Mouse (Mus musculus): ENCODE results near the gene Naa30.

Naa30 gene

DNA sequence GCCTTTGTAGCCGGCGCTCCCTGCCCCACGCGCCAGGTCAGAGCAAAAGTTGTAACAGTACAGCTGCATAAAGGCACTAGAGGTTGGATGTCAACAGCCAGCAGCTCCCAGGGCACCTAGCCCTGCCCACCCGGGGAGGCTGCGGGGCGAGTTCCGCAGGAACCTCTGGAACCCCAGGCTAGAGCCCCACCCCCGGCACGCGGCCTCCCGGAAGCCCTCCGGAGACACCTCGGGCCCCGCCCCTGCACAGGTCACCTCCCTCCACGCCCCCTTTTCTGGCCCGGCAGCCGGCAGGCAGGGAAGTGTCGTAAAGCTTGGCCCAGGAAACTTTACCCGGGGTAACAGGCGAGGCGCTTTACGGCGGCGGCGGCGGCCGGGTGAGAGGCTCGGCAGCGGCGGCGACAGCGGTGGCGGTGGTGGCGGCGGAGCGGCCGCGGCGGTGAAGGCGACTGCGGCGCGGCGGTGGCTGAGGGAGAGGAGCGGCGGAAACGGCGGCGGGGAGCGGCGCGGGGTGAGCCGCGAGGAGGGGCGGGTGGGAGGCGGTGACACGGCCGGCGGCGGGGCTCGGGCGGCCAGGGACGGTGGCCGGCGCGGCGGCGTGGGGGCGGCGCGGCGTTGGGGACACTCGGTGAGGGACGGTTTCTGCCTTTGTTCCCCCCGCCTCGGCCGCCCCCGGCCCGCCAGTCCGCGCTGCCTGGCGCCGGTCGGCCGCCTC is at the start of gene Naa30:
TSS of gene Naa30 (plus strand) at position 360 of the 715 bp plus-strand sequence.
- ChIA-PET CTCF (interaction anchor here in 3 of 4 experiments (0.6 to 1.6 kb wide), 4 partner anchors 11 to 177 kb away, joined by 3 to 5 read pairs (median 4); no protein-coding TSS in a partner anchor), POLR2A (interaction anchor here in 3 of 4 experiments (0.5 to 5.3 kb wide), 44 partner anchors 11 to 1759 kb away, joined by 3 to 56 read pairs (median 4); partner anchors contain the start of genes Ap5m1 (in 3 of the 3), Exoc5 (in 2 of the 3), Armh4 (in 1 of the 3) and Pip4p1 (in 1 of the 3))

GRCm38 (mm10) chr14:49127162-49127779 is 44.8 kb upstream of the Naa30 start:
- ChIA-PET POLR2A (interaction anchor here in 3 of 4 experiments (0.8 to 2.8 kb wide), 8 partner anchors 16 to 128 kb away, joined by 3 to 13 read pairs (median 6); partner anchors contain the start of genes Naa30 (in 2 of the 3) and Exoc5 (in 1 of the 3)), CTCF (interaction anchor here in 1 of 4 experiments (1.2 kb wide), 1 partner anchor 27 kb away, joined by 5 read pairs; no protein-coding TSS in a partner anchor)

GRCm38 (mm10) chr14:49128544-49129263 is 43.3 kb upstream of the Naa30 start:
- ChIA-PET CTCF (interaction anchor here in 1 of 4 experiments (0.6 kb wide), 1 partner anchor 135 kb away, joined by 3 read pairs; no protein-coding TSS in a partner anchor), POLR2A (interaction anchor here in 3 of 4 experiments (0.5 to 2.8 kb wide), 21 partner anchors 10 to 964 kb away, joined by 3 to 13 read pairs (median 4); partner anchors contain the start of genes Ap5m1 (in 2 of the 3), Naa30 (in 2 of the 3) and Exoc5 (in 1 of the 3))

DNA sequence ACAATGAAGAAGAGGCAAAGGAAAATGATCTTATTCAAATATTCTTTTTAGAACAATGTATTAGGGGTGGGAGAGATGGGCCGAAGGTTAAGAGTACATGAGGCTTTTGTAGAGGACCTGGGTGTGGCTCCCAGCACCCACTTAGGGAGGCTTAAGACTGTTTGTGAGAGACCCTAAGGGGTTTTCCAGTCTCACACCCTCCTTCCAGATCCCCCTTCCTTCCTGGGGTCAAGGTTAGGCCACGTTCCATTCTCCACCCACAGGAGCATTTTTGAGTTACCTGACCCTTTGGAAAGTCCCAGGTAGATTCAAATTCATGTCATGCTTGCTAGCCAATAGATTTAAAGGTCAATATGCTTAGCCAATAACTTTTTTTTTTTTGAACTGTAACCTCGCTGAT is 39.6 kb upstream of the Naa30 start:
- CTCF ChIA-PET = no interaction called here
- POLR2A ChIA-PET = interaction anchor here in 1 of 4 experiments (0.8 to 1.7 kb wide), 2 partner anchors 39 to 41 kb away, joined by 4 read pairs; no protein-coding TSS in a partner anchor

GRCm38 (mm10) chr14:49138171-49138570 is 33.9 kb upstream of the Naa30 start:
- CTCF ChIA-PET = no interaction called here
- POLR2A ChIA-PET = no interaction called here

DNA sequence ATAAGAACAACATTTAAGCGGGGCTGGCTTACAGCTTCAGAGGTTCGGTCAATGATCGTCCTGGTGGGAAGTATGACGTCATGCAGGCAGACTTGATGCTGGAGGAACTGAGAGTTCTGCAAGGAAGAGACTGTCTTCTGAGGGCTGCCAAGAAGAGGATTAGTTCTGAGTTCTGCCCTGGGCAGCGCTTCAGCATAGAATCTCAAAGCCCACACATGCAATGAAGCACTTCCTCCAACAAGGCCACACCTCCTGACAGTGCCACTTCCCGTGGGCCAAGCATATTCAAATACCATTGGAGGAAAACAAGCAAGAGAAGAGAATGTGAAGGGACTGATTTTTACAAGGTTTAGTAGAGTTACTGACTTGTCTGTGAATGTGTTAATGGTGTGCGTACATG is 31.3 kb upstream of the Naa30 start:
- CTCF ChIA-PET = interaction anchor here in 1 of 4 experiments (0.6 kb wide), 1 partner anchor 227 kb away, joined by 3 read pairs; no protein-coding TSS in a partner anchor
- POLR2A ChIA-PET = interaction anchor here in 1 of 4 experiments (0.6 kb wide), 1 partner anchor 63 kb away, joined by 4 read pairs; no protein-coding TSS in a partner anchor

- ChIA-PET POLR2A (interaction anchor here in 3 of 4 experiments (0.8 to 1.7 kb wide), 9 partner anchors 9 to 32 kb away, joined by 3 to 10 read pairs (median 3); partner anchors contain the start of gene Naa30 (in 2 of the 3)), CTCF (interaction anchor here (0.5 to 1.4 kb wide), 21 partner anchors 10 to 904 kb away, joined by 3 to 11 read pairs (median 4); partner anchors contain the start of gene Naa30 (in 1 of the 4))
Measured at GRCm38 (mm10) chr14:49153801-49154200, 18.2 kb upstream of the Naa30 start.

DNA sequence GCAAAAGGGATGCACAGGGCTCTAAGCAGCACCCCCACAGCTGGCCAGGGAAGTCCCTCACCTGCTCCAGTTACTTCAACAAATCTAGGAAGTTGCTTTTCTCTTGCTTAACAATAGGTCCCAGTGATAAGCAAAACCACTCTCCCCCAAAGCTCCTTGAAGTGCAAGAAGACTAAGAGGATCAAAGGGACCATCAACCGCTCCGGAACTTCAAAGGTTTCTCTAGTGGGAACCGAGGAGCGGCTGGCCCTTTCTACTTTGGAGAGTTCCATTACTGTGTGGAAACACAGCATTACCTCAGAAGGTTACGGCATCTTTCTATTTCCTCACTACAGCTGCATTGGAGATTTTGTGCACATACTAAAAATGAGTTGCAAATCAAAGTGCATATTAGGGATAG is 16.5 kb upstream of the Naa30 start:
- CTCF ChIA-PET = interaction anchor here in 1 of 4 experiments (0.5 kb wide), 1 partner anchor 278 kb away, joined by 7 read pairs; no protein-coding TSS in a partner anchor
- POLR2A ChIA-PET = interaction anchor here in 3 of 4 experiments (0.6 to 2.0 kb wide), 3 partner anchors 16 to 141 kb away, joined by 4 to 11 read pairs (median 9); partner anchors contain the start of gene Naa30 (in 2 of the 3)

DNA sequence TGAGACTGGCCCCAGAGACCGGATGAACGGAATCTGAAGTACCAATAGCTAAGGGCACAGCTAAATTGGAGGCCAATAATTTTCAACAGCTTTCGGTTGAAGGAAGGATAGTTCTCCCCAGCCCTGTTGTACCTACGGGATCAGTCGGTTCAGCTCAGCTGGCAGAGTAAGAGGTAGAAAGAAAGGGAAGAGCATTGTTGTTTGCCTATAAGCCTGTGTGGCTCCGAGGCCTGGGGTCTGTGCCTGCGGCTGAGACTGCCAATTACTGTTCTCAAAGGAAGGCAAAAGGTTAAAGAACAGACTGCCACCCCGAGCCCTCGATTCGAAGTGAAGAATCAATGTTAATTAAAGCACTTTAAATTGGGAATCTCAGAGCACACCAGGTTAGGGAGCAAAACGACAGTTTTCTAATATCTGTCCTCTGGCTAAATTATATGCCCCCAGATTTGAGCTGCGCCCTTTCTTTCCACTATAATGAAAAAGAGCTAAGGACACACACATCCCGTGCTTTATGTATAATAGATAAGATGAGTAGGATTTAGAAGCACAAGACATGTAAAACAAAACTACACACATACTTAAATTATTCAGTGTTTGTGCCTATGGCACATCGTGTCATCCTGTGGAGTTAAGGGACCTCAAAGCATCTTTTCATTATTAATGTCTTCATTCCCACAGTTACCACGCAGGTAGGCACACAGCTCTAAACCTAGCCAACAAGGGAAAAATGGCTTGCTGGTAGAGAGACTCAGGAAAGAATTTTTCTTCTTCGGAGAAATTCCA is 13.7 kb upstream of the Naa30 start:
- ChIA-PET POLR2A (interaction anchor here in 1 of 4 experiments (1.1 to 1.3 kb wide), 2 partner anchors 12 to 15 kb away, joined by 3 to 4 read pairs; no protein-coding TSS in a partner anchor), CTCF (no interaction called here)

DNA sequence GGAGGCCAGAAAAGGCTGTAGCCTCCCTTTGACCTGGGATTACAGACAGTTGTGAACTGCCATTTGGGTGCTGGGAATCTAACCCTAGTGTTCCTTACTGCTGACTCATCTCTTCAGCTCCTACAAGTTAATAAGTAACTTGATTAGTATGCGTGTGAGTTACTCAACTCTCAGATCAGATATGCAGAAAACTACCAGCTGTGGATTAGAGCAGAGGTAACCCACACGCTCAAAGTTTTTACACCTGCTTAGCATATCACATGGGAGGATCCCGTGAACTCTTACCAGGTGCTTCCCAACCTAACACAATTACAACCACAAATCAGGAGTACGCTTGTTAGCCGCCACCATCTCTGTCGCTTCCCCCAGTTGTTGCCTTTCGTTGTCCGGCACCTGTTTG is 740 bp upstream of the Naa30 start:
- ChIA-PET POLR2A (interaction anchor here in 3 of 4 experiments (0.6 to 5.3 kb wide), 37 partner anchors 12 to 1760 kb away, joined by 3 to 56 read pairs (median 5); partner anchors contain the start of genes Ap5m1 (in 3 of the 3), Exoc5 (in 2 of the 3), Pip4p1 (in 1 of the 3) and Pnp (in 1 of the 3)), CTCF (interaction anchor here in 2 of 4 experiments (0.6 to 1.6 kb wide), 2 partner anchors 18 to 629 kb away, joined by 5 to 6 read pairs; no protein-coding TSS in a partner anchor)

DNA sequence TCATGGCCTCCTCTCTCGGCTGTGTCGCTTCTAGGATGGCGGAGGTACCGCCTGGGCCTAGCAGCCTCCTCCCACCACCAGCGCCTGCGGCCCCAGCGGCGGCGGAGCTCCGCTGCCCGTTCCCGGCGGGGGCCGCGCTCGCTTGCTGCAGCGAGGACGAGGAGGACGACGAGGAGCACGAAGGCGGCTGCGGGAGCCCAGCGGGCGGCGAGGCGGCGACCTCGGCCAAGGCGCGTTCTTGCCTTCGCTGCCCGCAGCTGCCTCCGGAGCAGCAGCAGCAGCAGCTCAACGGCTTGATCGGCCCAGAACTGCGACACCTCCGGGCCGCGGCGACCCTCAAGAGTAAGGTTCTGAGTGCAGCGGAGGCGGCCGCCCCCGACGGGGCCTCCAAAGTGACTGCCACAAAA is 559 bp downstream of the Naa30 start:
- ChIA-PET CTCF (interaction anchor here in 3 of 4 experiments (0.6 to 1.6 kb wide), 4 partner anchors 10 to 176 kb away, joined by 3 to 5 read pairs (median 4); no protein-coding TSS in a partner anchor), POLR2A (interaction anchor here in 3 of 4 experiments (0.5 to 5.3 kb wide), 36 partner anchors 10 to 1704 kb away, joined by 3 to 56 read pairs (median 5); partner anchors contain the start of genes Ap5m1 (in 2 of the 3), Exoc5 (in 2 of the 3) and Armh4 (in 1 of the 3))

DNA sequence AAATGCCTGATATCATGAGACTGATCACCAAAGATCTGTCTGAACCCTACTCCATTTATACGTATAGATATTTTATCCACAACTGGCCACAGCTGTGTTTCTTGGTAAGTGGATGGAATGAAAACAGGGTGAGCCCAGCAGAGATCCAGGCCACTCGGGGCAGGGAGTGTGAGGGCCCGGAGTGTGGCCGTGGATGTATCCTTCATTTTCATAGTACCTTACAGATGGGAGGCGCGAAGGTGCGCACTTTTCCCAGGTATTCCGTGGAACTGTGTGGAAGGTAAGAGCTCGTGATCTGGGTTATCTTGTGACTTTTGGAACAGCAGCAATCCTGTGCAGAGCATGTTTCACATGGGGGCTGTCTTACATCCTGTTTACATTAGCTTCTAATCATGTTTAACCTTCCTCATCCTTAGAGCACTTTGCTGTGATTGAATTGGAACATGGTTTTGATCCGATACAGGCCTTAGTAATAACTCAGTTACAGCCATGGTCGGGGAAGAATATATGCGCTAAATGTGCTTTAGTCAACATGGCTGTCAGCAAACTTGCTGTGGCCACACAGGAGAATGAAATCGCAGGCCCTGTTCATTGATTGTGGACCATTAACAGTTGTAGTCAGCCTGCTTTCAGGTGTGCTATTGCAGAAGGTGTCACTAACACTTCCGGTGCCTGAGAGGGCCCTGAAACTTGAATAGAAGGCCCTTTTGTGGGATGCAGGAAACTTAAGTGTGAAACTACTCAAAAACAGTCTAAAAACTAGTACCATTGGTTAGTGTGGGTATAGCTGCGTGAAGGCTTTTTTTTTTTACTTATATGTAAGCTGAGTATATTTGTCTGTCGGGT is 1.5 kb downstream of the Naa30 start:
- CTCF ChIA-PET = interaction anchor here in 2 of 4 experiments (0.9 to 1.3 kb wide), 2 partner anchors 10 to 57 kb away, joined by 3 to 5 read pairs; no protein-coding TSS in a partner anchor
- POLR2A ChIA-PET = interaction anchor here in 3 of 4 experiments (0.5 to 5.3 kb wide), 22 partner anchors 9 to 1703 kb away, joined by 3 to 56 read pairs (median 6); partner anchors contain the start of genes Ap5m1 (in 2 of the 3) and Exoc5 (in 2 of the 3)

DNA sequence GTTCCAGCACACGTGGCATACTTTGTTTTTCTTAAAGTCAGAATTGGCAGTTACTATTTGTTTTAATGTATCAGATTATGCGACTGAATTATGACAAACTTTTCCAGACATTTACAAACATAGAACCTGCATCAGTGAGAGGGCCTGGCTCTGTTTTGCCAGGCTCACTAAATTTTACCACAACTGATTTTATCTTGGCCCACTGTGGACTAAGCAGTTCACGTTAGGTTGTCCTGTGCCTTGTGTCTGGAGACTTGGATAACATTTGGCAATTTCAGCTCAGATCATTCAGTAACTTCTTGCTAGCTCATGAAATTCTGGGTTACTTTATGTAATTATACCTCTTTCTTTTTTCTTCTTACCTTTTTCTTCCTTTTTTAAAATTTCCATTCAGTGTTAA is 7.7 kb downstream of the Naa30 start:
- POLR2A ChIA-PET = interaction anchor here in 1 of 4 experiments (0.9 kb wide), 1 partner anchor 12 kb away, joined by 3 read pairs; no protein-coding TSS in a partner anchor

DNA sequence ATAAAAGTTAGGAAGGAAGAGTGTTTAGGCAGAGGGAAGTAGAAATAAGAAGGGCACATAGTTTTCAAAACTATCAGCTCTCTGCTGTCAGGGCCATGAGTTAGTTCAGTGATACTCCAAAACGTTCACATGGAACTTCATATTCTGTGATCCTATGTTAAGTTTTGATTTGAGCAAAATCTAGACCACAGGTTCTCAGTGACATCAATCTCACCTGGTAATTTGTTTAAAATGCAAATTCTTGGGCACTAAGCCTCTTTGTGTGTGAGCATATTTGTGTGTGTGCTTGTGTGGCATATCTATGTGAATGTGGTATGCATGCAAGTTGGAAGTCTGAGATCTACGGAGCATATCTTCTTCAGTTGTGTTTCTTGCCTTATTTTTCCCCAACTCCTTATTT is 14.2 kb downstream of the Naa30 start:
- CTCF ChIA-PET = no interaction called here
- POLR2A ChIA-PET = interaction anchor here in 2 of 4 experiments (1.8 to 5.7 kb wide), 2 partner anchors 13 to 14 kb away, joined by 5 to 56 read pairs; partner anchors contain the start of gene Naa30 (in 1 of the 2)

More for the DNA sequence above, 7.7 kb downstream of the Naa30 start:
- CTCF ChIA-PET = no interaction called here

DNA sequence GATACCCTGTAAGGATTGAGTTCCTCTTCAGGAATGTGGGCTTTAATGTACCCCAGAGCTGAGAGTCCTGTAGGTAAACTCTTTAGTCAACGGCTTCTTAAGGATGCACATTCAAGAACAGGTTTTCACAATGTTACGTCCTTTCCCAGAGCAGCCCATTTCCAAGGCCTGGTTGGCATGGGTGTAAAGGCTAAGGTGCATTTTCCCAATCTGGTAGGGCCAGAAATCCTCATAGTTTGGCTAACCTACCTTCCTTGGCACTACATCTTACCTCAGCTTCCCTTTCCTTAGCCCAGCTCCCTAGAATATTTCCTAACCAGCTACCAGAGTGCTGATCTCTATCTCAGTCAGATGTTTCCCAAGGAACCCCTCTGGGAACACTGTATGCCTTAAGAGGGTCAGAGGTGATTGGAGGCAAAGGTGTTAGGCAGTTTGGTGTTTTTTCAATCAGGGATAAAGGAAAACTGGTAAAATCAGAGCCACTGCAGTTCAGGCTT is 25.1 kb downstream of the Naa30 start:
- POLR2A ChIA-PET = interaction anchor here in 3 of 4 experiments (0.6 to 1.4 kb wide), 5 partner anchors 7 to 30 kb away, joined by 3 to 7 read pairs (median 3); no protein-coding TSS in a partner anchor

More for the DNA sequence above, 25.1 kb downstream of the Naa30 start:
- CTCF ChIA-PET = interaction anchor here in 1 of 4 experiments (1.5 kb wide), 1 partner anchor 43 kb away, joined by 4 read pairs; no protein-coding TSS in a partner anchor
